Mouse (Mus musculus): ENCODE results near the gene Gm9857.

- no peak for TF ChIP-seq CTCF (IDR thresholded peaks at IDR 0.05; ENCODE audit: control insufficient read depth, insufficient read depth, insufficient read length)
- no peak for TF ChIP-seq MYOD1 (IDR thresholded peaks at IDR 0.05; ENCODE audit: control insufficient read depth, insufficient read length, low read depth)
- TF ChIP-seq CEBPB (IDR thresholded peaks at IDR 0.05; ENCODE audit: low read depth) = no peak
- TF ChIP-seq FOSL1 (IDR thresholded peaks at IDR 0.05; ENCODE audit: insufficient read depth, low read length, poor library complexity, severe bottlenecking) = no peak
- TF ChIP-seq USF1 (IDR thresholded peaks at IDR 0.05; ENCODE audit: low read depth) = no peak
These were observed 47.3 kb downstream of the Gm9857 start for GRCm38 (mm10) chr3:108892914-108893313.

All from C2C12 (cell line).